Mouse (Mus musculus): ENCODE measurements around the gene Lpo.

Gene Lpo

DNA sequence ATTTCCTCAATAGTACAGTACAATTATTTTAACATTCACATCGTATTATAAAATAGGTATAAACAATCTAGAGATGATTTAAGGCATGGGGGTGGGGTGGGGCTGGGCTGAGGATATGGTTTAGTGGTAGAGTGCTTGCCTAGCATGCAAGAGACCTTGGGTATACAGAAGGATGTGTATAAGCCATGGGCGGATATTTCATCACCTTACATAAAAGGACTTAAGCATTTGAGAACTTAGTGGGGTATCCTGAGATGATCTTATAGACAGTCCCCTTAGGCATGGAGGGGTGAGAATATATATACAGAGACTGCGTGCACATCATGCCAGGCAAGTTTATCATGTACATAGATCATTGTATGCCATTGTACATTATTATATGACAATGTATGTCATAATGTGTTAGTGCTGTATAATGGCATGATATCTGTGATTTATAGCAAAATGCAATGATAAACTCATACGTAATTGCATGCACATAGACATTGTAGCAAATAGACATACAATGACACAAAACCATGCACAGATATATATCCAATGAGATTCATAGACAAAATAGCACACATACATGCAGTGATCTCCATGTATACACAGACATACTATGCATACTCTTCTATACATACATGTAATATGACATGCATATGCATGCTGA lies 69.0 kb downstream of the Lpo start:
- DNase-seq (ENCODE audit: low spot score in 2 of 2) = no peak

DNA sequence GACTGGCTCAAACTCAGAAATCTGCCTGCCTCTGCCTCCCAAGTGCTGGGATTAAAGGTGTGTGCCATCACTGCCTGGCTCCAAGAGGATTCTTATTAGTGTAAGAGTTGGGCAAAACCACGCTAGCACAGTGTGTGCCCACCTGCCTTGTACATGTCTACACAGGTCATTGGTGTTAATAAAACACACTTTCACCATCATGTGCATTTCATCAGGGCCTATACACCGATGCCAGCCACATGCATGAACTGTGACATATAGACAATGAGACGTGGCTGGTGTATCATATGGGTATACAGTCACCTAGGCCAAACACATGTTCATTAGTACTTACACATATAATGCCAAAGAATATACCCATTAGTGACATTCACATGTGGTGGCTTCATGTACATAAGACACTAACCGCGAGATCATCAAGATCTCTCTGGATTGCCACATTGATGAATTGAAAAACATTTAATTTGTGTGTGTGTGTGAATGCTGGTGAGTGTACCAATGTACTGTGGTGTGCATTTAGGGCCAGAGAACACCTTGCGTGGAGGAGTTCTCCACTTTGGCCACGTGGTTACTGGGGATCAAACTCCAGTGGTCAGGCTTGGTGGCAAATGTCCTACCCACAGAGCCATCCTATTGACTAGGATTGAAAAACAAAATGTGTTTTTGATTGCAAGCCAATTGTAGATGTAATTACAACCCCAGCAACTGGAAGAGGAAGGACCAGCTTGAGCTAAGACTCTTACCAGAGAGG lies 69.8 kb downstream of the Lpo start:
- DNase-seq (ENCODE audit: low spot score in 2 of 2) = no peak

DNA sequence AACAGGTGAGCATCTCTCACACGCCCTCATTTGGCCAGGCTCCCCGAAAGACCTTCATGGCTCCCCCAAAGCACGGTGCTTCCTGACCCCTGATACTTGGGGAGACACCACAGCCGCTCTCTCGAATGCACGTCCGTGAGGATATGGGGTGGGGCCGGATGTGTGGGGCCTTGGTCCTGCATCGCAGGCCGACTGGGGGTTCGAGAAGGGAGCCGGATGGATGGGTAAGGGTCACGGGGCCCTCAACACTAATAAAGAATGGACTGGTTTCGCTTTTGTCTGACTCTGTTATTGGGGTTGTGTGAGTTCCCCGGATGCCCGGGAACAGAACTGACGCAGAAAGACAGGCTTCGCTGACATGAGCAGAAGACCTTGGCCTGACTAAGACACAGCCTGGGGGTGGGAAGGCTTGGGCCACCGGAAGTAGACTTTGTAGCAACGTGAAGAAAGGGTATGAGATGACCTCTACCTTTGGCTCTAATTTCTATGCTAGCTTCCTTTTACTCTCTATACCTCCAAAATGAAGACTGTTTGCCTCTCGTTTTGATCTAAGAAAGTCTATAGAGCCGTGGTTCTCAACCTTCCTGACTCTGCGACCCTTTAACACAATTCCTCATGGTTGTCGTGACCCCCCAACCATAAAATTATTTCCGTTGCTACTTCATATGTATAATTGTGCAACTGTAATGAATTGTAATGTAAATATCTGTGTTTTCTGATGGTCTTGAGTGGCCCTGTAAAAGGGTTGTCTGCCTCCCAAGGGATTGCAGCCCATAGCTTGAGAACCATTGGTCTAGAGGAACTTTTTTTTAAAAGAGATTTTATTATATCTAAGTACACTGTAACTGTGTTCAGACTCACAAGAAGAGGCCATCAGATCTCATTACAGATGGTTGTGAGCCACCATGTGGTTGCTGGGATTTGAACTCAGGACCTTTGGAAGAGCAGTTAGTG lies 70.8 kb downstream of the Lpo start:
- DNase-seq (ENCODE audit: low spot score in 2 of 2) = no peak

Data from frontal cortex, postnatal 14 days (tissue).